Mouse (Mus musculus) megakaryocyte, adult 5-6 weeks (primary cell): ENCODE measurements around the gene Lamtor1. TPM values are rescaled to one million over a fixed set of nuclear protein-coding genes. Genes with fewer than 3 reads are reported as not detected.

Source experiments
- ATAC-seq: 2 replicates; pipeline ENCODE4 v1.8.0; 2016; ENCODE audit warnings: mild to moderate bottlenecking, inconsistent platforms; ENCODE audit not compliant: poor library complexity, severe bottlenecking
- total RNA-seq, 2 experiments: library from RNA; stranded (forward) in 1 of 2; stranded (reverse) in 1 of 2; fragments of 153-499, 151-499 nt in 1 of 2; fragments of 221-1000, 200-1000 nt in 1 of 2; gene quantifications; 2 replicates each; pipeline versions ENCODE4 v1.2.3 to v1.2.4; 2015 to 2017

Lamtor1 gene
- total RNA-seq (2015) (137 and 160 TPM in 2 replicates), total RNA-seq (2017) (127 and 128 TPM in 2 replicates)

DNA sequence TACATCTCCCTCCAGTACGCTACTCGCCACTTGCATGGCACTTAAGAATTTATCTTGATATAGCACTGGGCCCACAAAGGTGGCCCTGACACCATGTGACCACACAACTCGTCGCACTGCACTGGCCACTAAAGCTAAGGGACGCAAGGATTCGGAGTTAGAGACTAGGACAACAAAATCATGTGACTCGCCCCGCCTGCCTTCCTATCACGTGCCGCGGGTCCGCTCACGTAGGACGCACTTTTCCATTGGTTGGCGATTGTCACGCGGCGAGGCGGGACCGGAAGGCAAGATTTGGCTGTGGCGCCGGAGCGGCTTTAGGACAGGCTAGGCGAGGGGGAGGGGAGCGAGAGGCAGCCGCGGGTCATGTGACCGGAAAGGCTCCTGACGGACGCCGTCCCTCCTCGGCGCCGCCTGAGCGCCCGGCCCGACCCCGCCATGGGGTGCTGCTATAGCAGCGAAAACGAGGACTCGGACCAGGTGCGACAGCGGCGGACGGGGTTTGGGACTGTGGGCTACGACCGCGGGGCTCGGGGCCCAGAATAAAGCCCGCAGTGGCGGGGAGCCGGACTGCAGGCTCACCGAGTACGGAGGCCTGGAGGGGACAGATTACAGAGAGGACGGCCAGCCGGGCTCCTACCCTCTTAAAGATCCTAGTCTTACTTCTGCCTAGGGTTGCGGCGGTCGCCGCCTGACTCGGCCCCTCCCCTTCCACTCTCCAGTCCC, at the start of gene Lamtor1:
Gene Lamtor1 (plus strand): TSS at position 344 of the 726 bp plus-strand sequence.
- peak; percentile 88 for ATAC-seq

GRCm38 (mm10) chr7:101857094-101857493, 48.6 kb upstream of the Lamtor1 start, which contains the start of gene Folr2:
TSS of gene Folr2 (minus strand) at chr7:101857194.
- 0 out of 2 replicates have a peak, but pooled peaks have one; percentile 18 for ATAC-seq

GRCm38 (mm10) chr7:101858362-101858761, 47.3 kb upstream of the Lamtor1 start:
- peak; percentile 52 for ATAC-seq

- ATAC-seq: no peak
These were observed 44.7 kb upstream of the Lamtor1 start for GRCm38 (mm10) chr7:101860978-101861377.

DNA sequence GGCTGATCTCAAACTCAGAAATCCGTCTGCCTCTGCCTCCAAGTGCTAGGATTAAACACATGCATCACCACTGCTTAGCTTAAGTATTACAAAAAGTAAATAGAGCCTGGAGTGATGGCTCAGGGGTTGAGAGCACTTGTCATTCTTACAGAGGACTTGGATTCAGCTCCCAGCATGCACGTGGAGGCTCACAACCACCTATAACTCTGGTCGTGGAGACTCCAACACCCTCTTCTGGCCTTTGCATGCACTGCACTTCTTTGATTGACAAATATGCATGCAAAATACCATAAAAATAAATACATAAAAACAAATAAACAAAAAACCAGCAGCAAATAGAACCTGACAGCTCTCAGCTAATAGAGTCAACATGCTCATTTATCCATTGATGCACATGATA, 43.4 kb upstream of the Lamtor1 start:
- no peak for ATAC-seq

GRCm38 (mm10) chr7:101863415-101863814, 42.3 kb upstream of the Lamtor1 start, which contains the start of gene Anapc15:
TSS of gene Anapc15 (plus strand) at chr7:101863715.
- no peak for ATAC-seq

DNA sequence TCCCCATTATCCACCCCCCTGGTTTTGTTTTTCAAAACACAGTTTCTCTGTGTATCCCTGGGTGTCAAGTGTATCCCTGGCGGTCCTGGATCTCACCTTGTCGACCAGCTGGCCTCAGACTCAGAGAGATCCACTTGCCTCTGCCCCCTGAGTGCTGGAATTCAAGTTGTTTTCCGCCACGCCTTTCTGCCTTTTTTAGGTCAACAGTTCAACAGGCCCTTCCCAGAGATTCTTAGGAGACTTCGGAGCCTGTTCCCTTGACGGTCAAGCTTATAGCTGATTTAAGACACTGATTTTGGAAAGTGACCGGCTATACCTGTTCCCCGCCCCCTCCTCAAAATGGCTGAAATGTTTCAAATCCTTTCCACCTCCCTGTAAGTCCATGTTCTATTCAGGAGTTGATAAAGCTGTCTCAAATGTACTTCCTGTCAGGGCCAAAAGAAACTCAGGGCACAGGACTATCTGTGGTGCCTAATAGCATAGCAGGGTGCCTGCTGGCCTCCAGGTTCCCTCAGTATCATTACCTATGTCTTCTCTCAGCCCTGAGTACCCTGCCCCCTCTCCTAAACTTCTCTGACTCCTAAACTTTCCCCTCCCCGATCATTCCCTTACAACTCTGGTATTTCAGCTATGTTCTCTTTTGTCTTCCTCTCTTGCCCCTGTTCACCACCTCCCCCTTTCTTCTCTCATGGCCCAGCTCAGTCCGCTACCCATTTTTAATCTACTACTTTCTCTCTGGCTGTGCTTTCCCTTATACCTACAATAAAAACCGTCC, 39.0 kb upstream of the Lamtor1 start:
- ATAC-seq: no peak

- no peak for ATAC-seq
These were observed 38.2 kb upstream of the Lamtor1 start for GRCm38 (mm10) chr7:101867482-101867881.

DNA sequence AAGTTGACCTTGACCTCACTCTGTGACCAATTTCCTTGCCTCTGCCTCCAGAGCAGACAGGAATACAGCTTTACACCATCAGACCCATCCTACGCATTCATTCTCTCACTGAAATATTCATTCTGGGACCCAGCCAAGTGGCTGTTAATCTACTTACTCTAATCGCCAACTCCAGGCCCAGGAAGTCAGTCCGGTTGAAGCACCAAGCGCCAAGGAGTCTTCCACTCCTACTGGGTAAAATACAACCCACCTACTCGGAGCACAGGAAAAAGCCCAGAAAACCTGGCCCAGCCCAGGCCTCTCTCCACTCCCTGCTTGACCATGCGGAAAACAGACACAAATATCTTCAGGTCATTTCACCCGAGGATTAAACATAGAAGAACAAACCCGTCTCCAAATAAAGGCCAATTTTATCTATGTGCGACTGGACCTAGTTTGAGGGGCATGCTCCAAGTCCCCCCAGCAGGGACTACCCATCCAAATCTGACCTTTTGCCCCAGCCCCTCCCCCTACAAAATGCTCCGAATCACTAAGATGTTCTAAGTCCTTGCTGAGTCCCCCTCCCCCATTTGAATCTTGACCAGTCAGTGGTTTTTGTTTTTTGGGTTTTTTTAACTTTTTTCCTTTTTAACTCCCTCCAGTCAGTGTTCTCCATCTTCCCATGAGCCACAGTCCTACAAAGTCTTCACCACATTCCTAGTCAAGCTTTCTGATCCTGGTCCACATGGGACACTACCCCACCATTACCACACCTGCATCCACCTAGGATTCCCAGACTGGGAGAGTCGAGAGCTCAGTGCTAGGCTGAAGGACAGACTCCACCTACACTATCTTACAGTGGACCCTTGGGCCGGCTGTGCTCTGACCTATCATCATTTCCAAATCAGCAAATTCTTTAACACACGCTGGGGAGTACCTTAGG, 37.2 kb upstream of the Lamtor1 start:
- no peak for ATAC-seq

- no peak for ATAC-seq
These were observed 36.6 kb upstream of the Lamtor1 start for GRCm38 (mm10) chr7:101869163-101869500.

GRCm38 (mm10) chr7:101870629-101871028, 35.1 kb upstream of the Lamtor1 start, which contains the start of gene Folr1:
TSS of gene Folr1 (minus strand) at chr7:101870788.
- no peak for ATAC-seq

GRCm38 (mm10) chr7:101871296-101871695, 34.4 kb upstream of the Lamtor1 start:
- 0 out of 2 replicates have a peak, but pooled peaks have one; percentile 15 for ATAC-seq

- no peak for ATAC-seq
These were observed 29.7 kb upstream of the Lamtor1 start for GRCm38 (mm10) chr7:101875978-101876377.

GRCm38 (mm10) chr7:101880855-101881254, 24.8 kb upstream of the Lamtor1 start:
- ATAC-seq: no peak

- no peak for ATAC-seq
These were observed 23.1 kb upstream of the Lamtor1 start for GRCm38 (mm10) chr7:101882413-101883154.

DNA sequence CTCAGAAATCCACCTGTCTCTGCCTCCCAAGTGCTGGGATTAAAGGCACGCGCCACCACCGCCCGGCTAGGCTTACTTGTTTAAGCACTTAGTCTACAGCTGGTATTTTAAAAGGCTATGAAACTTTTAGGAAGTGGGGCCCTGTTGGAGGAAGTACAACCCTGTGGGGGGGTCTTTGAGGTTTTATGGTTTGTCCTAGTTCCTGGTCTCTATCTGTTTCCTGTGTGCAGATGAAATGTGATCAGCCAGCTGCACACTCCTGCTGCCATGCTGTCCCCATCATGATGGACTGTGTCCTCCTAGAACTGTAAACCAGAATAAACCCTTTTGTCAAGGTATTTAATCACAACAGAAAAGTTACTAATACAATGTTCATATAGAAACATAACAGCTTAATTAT, 21.5 kb upstream of the Lamtor1 start:
- no peak for ATAC-seq

GRCm38 (mm10) chr7:101886274-101886673, 19.4 kb upstream of the Lamtor1 start:
- ATAC-seq: no peak

DNA sequence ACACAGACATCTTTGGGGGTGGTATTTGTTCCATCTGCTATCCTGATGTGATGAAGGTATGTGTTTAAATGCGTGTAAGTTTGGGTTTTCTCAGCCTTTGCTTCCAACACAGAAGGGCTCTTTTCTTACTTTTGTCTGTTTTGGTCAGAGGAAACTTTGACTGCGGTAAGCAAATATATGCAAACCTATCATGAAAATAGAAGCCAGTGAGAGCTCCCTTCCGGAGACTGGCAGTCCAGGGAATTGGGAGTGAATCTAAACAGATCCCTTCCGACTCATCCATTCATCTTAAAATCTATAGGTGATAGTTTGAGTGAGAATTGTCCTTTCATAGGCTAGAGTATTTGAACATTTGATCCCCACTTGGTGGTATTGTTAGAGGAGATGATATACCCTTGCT, 17.2 kb upstream of the Lamtor1 start:
- no peak for ATAC-seq

DNA sequence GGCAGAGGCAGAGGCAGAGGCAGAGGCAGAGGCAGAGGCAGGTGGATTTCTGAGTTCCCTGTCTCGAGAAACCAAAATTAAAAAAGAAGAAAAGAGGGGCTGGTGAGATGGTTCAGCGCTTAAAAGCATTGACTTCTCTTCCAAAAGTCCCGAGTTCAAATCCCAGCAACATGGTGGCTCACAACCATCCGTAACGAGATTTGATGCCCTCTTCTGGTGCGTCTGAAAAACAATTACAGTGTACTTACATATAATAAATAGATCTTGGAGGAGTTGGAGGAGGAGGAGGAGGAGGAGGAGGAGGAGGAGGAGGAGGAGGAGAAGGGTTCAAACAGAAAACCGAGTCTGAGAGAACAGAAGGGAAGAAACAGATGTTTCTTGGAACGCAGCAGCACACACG, 10.0 kb upstream of the Lamtor1 start:
- no peak for ATAC-seq
